Comparison of ENCODE assay signal across 25 mouse cellular contexts in genomic region chr2:80327272-80327671, GRCm38 (mm10). TPM values are rescaled to one million over a fixed set of nuclear protein-coding genes. Genes with fewer than 3 reads are reported as not detected.
DNase-seq lines count a peak whose midpoint lies in the region; ATAC-seq lines count a peak whose summit lies in the region.
"Had no signal": no experiment of that assay in that cellular context is flagged by ENCODE, and none has a peak within 500 bp of the region (broad histone marks: within the 10 kb centered on the region; RNA-seq: fewer than 3 reads in every experiment).

No protein-coding gene starts in this region.

- ATAC-seq in granulocyte monocyte progenitor cell, adult 5-6 weeks (replicated peaks; ENCODE audit: poor library complexity, severe bottlenecking) = peak; percentile 66
- peak; percentile 52 for ATAC-seq in megakaryocyte progenitor cell, adult 5-6 weeks (replicated peaks; ENCODE audit: poor library complexity)
- ATAC-seq: activated CD4-positive, CD25-positive, alpha-beta regulatory T cell, adult 4 months; CD4-positive, CD25-positive, alpha-beta regulatory T cell, adult 4 months; forebrain, embryonic 14.5 days; forebrain, embryonic 16.5 days; Patski had no signal

- DNase-seq in 416B (ENCODE audit: low read depth) = peak; percentile 69
- no peak for DNase-seq in spleen, adult 18-20 months
- no peak for DNase-seq in layer of hippocampus, adult 18-20 months (ENCODE audit: low spot score in 2 of 2)
- DNase-seq: adrenal gland, adult 8-10 months; adrenal gland, postnatal 14 days; B cell, adult 2 months; cerebellum, adult 11 months; cerebellum, adult 18-20 months; cerebellum, adult 8-10 months; cerebellum, adult 9-11 months; cerebellum, postnatal 14 days; cerebellum, postnatal 36 days; embryo, embryonic 11 days had no signal

RNA-seq across cellular contexts. Expression of gene Dnajc10, which starts 12.0 kb away (rescaled TPM):
- total RNA-seq in granulocyte monocyte progenitor cell, adult 5-6 weeks (2014; fragmentation: Nextera tagmentation) = 74.0 and 80.3 TPM in 2 replicates
- total RNA-seq in granulocyte monocyte progenitor cell, adult 5-6 weeks (2017) = 129 and 136 TPM in 2 replicates
- total RNA-seq in megakaryocyte progenitor cell, adult 5-6 weeks (2015) = 106 and 111 TPM in 2 replicates
- 118 and 123 TPM in 2 replicates for total RNA-seq in megakaryocyte progenitor cell, adult 5-6 weeks (2017)
- total RNA-seq in layer of hippocampus, adult 18-20 months (2021) = 10 to 100 TPM; 56.3 to 56.7 TPM

RNA-seq across cellular contexts. Expression of gene Prdx6b, which starts 35.0 kb away (rescaled TPM):
- total RNA-seq in granulocyte monocyte progenitor cell, adult 5-6 weeks (2014; fragmentation: Nextera tagmentation) = not detected in 2 replicates
- not detected in 2 replicates for total RNA-seq in granulocyte monocyte progenitor cell, adult 5-6 weeks (2017)
- total RNA-seq in megakaryocyte progenitor cell, adult 5-6 weeks (2015) = not detected in 2 replicates
- not detected in 2 replicates for total RNA-seq in megakaryocyte progenitor cell, adult 5-6 weeks (2017)
- total RNA-seq in layer of hippocampus, adult 18-20 months (2021) = not detected
- total RNA-seq: adrenal gland, adult 18-20 months; adrenal gland, adult 8-10 months; adrenal gland, postnatal 14 days; adrenal gland, postnatal 4 days; CH12.LX; common myeloid progenitor, adult 5-6 weeks; G1E had no signal
